Mouse (Mus musculus): ENCODE data around the gene Plxnd1. TPM values are rescaled to one million over a fixed set of nuclear protein-coding genes. Genes with fewer than 3 reads are reported as not detected.

Plxnd1 gene
- total RNA-seq, 2 experiments from 2014 or later = 167 to 181 TPM

- intact Hi-C loops (cut with DNase I) = no loop called here
These were observed 62.4 kb downstream of the Plxnd1 start for GRCm38 (mm10) chr6:115932391-115932790.

GRCm38 (mm10) chr6:115931639-115932038 is 63.2 kb downstream of the Plxnd1 start, which contains the start of gene Rho:
Rho (plus strand) TSS chr6:115931748.
- DNase-seq = no peak
- intact Hi-C loops (cut with DNase I) = no loop called here

More at GRCm38 (mm10) chr6:115932391-115932790, 62.4 kb downstream of the Plxnd1 start:
- DNase-seq = no peak

- no peak for DNase-seq
- intact Hi-C loops (cut with DNase I) = no loop called here
These were observed 64.8 kb downstream of the Plxnd1 start for GRCm38 (mm10) chr6:115930018-115930417.

GRCm38 (mm10) chr6:115927292-115928242 is 67.2 kb downstream of the Plxnd1 start:
- peak; percentile 40 for DNase-seq
- intact Hi-C loops (cut with DNase I) = loop anchor here (5.0 kb wide), 1 partner anchor 835 kb away; no protein-coding TSS in a partner anchor

GRCm38 (mm10) chr6:115926416-115926815 is 68.4 kb downstream of the Plxnd1 start:
- intact Hi-C loops (cut with DNase I) = loop anchor here (5.0 kb wide), 1 partner anchor 836 kb away; no protein-coding TSS in a partner anchor
- no peak for DNase-seq

GRCm38 (mm10) chr6:115924829-115925228 is 70.0 kb downstream of the Plxnd1 start:
- intact Hi-C loops (cut with DNase I) = loop anchor here (5.0 kb wide), 1 partner anchor 837 kb away; no protein-coding TSS in a partner anchor
- DNase-seq = no peak

- intact Hi-C loops (cut with DNase I) = no loop called here
- no peak for DNase-seq
These were observed 74.9 kb downstream of the Plxnd1 start for GRCm38 (mm10) chr6:115919876-115920275.

- intact Hi-C loops (cut with DNase I) = no loop called here
- no peak for DNase-seq
These were observed 76.2 kb downstream of the Plxnd1 start for GRCm38 (mm10) chr6:115918615-115919014.

- intact Hi-C loops (cut with DNase I) = no loop called here
- DNase-seq = no peak
These were observed 78.2 kb downstream of the Plxnd1 start for GRCm38 (mm10) chr6:115916611-115917010.

GRCm38 (mm10) chr6:115915601-115916445 is 79.0 kb downstream of the Plxnd1 start:
- no peak for DNase-seq
- intact Hi-C loops (cut with DNase I) = no loop called here

- DNase-seq = peak; percentile 69
- intact Hi-C loops (cut with DNase I) = no loop called here
These were observed 80.1 kb downstream of the Plxnd1 start for GRCm38 (mm10) chr6:115914511-115915202.

- no peak for DNase-seq
- intact Hi-C loops (cut with DNase I) = no loop called here
These were observed 81.3 kb downstream of the Plxnd1 start for GRCm38 (mm10) chr6:115913482-115913881.

GRCm38 (mm10) chr6:115911763-115912162 is 83.0 kb downstream of the Plxnd1 start:
- DNase-seq = no peak
- intact Hi-C loops (cut with DNase I) = no loop called here

GRCm38 (mm10) chr6:115909940-115910339 is 84.9 kb downstream of the Plxnd1 start:
- DNase-seq = no peak
- intact Hi-C loops (cut with DNase I) = no loop called here

GRCm38 (mm10) chr6:115909052-115909451 is 85.8 kb downstream of the Plxnd1 start:
- intact Hi-C loops (cut with DNase I) = no loop called here
- no peak for DNase-seq

GRCm38 (mm10) chr6:115908421-115908982 is 86.3 kb downstream of the Plxnd1 start:
- intact Hi-C loops (cut with DNase I) = no loop called here
- no peak for DNase-seq

GRCm38 (mm10) chr6:115906871-115907270 is 87.9 kb downstream of the Plxnd1 start:
- intact Hi-C loops (cut with DNase I) = no loop called here

GRCm38 (mm10) chr6:115906455-115906854 is 88.3 kb downstream of the Plxnd1 start:
- intact Hi-C loops (cut with DNase I) = no loop called here
- DNase-seq = no peak

More at GRCm38 (mm10) chr6:115906871-115907270, 87.9 kb downstream of the Plxnd1 start:
- DNase-seq = no peak

- intact Hi-C loops (cut with DNase I) = no loop called here
- DNase-seq = no peak
These were observed 89.2 kb downstream of the Plxnd1 start for GRCm38 (mm10) chr6:115905568-115905967.
